Mouse (Mus musculus): ENCODE data around the gene Cyp19a1.

The Cyp19a1 gene

GRCm38 (mm10) chr9:54268010-54268409 lies at the start of gene Cyp19a1:
TSS of gene Cyp19a1 (minus strand) at chr9:54268110.
- no peak for DNase-seq

- no peak for DNase-seq
Measured at GRCm38 (mm10) chr9:54316363-54316762, 48.5 kb upstream of the Cyp19a1 start.

DNA sequence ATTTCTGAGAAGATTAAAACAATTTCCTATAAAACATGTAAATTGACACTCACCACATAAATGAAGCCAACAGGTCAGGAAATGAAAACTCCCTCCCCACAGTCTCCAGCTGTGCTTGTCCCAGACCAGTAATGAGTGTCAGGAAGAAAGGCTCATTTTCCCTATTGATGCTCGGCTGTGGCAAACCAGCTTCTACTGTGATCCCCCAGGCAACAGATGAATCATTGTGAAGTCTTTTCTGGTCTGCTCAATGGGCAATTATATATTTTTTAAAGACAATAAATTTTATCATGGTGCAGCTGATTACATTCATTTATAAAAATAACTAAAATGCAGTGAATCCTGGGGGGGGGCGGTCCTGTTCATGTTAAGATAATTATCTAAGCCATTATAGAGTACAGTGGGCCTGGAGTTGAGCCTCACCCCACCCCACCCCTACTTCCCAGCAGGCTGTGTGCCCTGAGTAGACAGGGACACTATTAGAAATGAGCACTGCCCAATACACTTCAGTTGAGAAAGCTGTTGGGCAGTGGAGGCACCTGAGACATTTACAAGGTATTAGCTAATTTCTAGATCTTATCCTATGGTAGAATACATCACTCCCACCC lies 40.9 kb upstream of the Cyp19a1 start:
- no peak for DNase-seq

DNA sequence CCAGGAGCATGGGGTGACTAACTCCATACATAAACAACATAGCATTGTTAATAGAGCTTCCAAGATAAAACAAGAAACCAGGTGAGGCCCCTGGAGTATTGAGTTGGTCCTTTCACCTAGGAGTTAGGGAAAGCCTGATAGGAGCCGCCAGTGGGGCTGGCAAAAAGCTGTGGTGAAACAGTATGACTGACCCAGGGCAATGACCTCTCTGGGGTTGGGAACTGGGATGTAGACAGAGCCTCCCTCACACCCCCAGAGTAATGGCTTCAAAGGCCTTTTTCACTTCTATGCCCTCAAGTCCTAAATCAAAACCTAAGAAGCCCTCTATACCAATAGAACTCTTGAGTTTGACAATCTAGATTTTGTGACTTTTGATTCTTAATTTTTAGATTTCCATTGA lies 40.3 kb upstream of the Cyp19a1 start:
- no peak for DNase-seq

DNA sequence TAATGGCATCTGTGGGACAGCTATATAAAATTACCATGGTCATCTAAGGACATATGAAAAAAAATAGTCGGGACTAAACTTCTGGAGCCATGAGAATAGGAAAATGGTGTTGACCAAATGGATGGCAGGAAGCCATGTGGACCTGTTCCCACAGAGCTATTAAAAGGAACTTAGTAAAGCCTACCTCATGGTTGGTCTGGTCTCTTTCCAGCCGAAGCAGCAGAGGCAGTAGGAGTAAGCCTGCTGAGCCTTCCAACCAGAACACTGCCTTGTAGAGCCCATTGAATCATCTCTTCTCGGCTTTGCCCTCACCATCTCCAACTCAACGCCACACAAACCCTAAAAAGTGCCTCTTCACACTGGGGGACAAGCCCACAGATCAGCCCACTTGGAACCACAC lies 33.3 kb upstream of the Cyp19a1 start:
- no peak for DNase-seq

DNA sequence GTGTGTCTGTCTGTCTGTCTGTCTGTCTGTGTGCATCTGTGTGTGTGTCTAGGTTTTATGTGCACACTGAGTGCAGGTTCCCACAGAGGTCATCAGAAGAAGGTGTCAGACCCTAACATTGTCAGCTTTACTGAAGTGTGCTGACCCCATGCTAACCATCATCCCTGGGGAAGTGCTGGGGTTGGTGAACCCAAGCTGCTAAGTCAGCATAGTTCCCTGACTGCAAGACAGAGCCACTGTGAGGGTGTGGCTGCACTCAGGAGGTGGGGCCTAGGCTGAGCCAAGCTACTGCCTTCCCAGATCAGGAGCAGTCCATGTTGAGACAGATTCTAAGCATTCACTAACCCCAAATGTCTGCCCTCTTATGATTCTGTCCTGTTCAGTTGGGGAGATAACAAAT lies 31.9 kb upstream of the Cyp19a1 start:
- no peak for DNase-seq

GRCm38 (mm10) chr9:54299389-54299788 lies 31.5 kb upstream of the Cyp19a1 start:
- no peak for DNase-seq

DNA sequence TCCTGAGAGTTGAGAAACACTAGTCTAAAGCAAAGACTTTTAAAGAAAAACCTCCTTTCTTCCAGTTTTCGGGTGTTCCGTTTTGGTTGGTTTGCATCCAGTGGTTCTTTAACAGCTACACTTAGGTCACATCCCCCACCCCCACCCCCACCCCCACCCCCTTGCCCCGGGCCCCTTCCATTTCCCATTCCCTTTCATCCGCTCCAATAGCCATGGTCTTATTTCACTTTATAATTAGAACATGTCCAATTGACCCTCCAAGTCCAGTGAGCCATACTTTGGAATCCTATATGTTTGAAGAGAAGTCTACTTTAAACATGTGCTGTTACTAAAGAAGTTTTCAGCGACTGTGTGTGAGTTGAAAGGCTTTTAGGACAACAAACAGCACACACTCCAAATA lies 19.9 kb upstream of the Cyp19a1 start:
- no peak for DNase-seq

- DNase-seq = no peak
Measured at GRCm38 (mm10) chr9:54286331-54286987, 18.5 kb upstream of the Cyp19a1 start, which contains the start of gene Gldn. TSS of gene Gldn (plus strand) at chr9:54286486.

- no peak for DNase-seq
Measured at GRCm38 (mm10) chr9:54279046-54279589, 11.2 kb upstream of the Cyp19a1 start.

- DNase-seq = no peak
Measured at GRCm38 (mm10) chr9:54275283-54275682, 7.4 kb upstream of the Cyp19a1 start.

DNA sequence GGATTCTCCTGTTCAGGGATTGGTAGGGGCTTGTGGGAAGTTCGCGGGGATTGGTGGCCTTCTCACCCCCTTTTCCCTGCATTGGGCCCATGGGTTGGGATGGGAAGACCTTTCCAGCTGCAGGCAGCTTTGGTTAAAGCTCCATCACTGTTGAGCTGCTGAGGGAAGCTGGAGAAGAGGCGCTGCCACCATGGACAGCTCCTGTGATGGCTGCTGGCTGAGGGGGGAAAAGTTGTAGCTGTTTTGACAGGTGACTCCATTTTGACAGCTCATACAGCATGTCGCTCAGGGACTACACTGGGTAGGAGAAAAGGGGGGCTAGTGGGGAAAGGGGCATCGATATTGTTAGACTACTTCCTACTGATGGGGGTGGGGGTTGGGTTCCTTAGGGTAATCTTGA lies 3.0 kb upstream of the Cyp19a1 start:
- no peak for DNase-seq

DNA sequence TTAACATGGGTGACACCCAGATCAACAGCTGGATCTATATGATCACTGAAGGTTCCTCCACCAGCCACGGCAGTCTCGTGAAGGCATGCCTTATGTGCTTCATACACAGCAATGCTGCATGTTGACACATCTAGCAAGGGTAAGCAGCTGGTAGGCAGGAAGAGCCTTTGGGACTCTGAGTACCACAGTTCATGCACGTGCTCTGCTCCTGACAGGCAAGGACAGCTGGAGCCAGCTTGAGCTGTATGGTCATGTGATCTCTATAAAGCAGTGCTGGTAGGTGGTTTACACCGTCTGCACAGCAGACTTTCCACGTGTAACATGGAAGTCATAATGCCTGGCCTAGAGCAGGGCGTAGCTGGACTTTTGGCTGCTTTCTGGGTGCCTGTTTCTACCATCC lies 2.1 kb upstream of the Cyp19a1 start:
- no peak for DNase-seq

GRCm38 (mm10) chr9:54264754-54265153 lies 3.2 kb downstream of the Cyp19a1 start:
- DNase-seq = no peak

GRCm38 (mm10) chr9:54244869-54245665 lies 22.8 kb downstream of the Cyp19a1 start:
- no peak for DNase-seq

DNA sequence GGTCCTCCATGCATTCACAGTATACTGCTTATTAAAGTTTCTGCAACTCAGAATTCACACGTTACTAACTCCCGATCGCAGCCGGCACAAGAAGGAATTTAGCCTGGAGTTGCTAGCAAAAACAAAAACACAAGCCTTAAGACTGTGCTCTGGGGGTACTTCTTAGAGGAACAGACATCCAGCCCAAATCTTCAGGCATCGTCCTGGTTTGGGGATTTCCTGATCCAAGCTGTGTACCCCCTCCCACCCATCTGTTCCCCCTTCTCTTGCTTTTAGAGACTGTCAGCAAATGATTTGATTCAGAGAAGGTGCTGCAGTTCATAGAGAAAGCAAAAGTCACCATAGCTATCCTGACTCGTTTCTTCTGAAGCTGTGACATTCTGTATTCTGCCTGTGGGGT lies 40.3 kb downstream of the Cyp19a1 start:
- no peak for DNase-seq

GRCm38 (mm10) chr9:54216511-54216910 lies 51.4 kb downstream of the Cyp19a1 start:
- no peak for DNase-seq

DNA sequence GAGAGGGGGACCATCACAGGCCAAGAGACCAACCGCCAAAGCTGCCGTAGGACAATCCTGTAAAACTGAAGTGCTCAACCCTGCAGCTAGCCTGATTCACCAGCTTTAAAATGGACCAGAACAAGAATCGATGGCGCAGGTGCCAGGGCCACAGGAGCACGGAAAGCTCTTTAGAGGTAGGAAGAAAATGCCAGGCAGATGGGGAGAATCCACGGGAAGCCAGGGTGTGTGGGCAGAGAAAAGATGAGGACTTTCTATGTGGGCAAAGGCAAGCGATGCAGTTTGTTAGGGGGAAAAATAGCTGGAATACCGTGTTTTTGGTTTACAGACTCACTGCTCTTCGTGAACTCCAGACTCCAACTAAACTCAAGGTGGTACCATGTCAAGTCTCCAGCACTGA lies 53.0 kb downstream of the Cyp19a1 start:
- DNase-seq = no peak

DNA sequence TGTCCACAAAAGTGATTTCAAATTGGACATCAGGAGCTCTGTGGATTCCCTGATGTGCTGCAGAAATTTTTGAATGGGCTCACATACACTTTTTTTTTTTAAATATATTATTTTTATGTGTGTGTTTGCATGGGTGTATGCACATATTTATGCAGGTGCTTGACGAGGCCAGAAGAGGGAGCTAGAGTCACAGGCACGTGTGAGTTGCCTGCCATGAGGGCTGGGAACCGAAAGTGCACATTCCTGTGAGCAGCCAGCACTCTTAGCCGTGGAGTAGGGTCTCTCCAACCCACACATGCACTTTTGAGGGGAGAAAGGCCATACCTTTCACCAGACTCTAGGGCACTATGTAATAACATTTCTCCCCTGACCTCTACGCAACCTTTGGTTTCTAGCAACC lies 73.1 kb downstream of the Cyp19a1 start:
- no peak for DNase-seq

GRCm38 (mm10) chr9:54191435-54191834 lies 76.5 kb downstream of the Cyp19a1 start:
- no peak for DNase-seq

GRCm38 (mm10) chr9:54182484-54182883 lies 85.4 kb downstream of the Cyp19a1 start:
- no peak for DNase-seq

- DNase-seq = no peak
Measured at GRCm38 (mm10) chr9:54181330-54181729, 86.6 kb downstream of the Cyp19a1 start.

- DNase-seq = no peak
Measured at GRCm38 (mm10) chr9:54180216-54180615, 87.7 kb downstream of the Cyp19a1 start.

DNA sequence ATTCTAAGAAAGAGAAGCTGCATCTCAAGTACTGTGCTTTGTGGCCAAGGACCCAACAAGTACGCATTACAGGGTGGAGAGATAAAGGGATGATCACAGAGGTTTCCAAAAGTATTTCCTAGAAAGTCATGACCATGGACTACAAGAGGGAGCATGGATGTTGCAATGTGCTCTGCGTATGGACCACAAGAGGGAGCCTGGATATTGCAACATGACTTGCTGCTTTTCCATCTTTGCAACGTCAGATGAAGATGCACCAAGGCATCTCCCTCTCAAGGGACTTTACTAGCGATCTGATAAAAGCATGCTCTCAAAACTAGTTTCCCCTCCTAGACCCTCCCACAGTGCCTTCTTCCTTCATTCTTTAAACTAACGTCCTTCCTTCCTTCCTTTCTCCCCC lies 98.4 kb downstream of the Cyp19a1 start:
- DNase-seq = no peak

Measured in B cell, adult 2 months (primary cell).